Mouse (Mus musculus) cortical plate, adult 2 months (tissue): ENCODE measurements around the gene Snhg11. TPM values are rescaled to one million over a fixed set of nuclear protein-coding genes. Genes with fewer than 3 reads are reported as not detected.

ENCODE experiments used
- H3K27ac ChIP-seq: fragments of 200-500 bp; 2 replicates; pipeline ENCODE4 v1.5.1; 2012; ENCODE audit warnings: low read length, control low read depth, inconsistent platforms; ENCODE audit not compliant: insufficient read depth
- H3K4me1 ChIP-seq: fragments of 200-500 bp; 2 replicates; pipeline ENCODE4 v1.6.1; 2011; ENCODE audit warnings: low read length; ENCODE audit not compliant: control insufficient read depth, insufficient read depth
- H3K4me3 ChIP-seq: fragments of 200-500 bp; 2 replicates; pipeline ENCODE4 v1.5.1; 2011; ENCODE audit warnings: mild to moderate bottlenecking, low read length, control low read depth; ENCODE audit not compliant: insufficient read depth
- CTCF ChIP-seq: fragments of 200-500 bp; IDR thresholded peaks from 2 replicates; pipeline ENCODE4 v1.5.1; 2011; ENCODE audit warnings: mild to moderate bottlenecking, control low read depth, low read length; ENCODE audit not compliant: insufficient read depth; ENCODE audit errors: extremely low read depth
- POLR2A ChIP-seq: fragments of 200-500 bp; IDR thresholded peaks from 2 replicates; pipeline ENCODE4 v1.6.1; 2011; ENCODE audit warnings: mild to moderate bottlenecking, low read length, control low read depth; ENCODE audit not compliant: insufficient read depth; ENCODE audit errors: extremely low read depth
- polyA plus RNA-seq: library from polyadenylated mRNA; depleted of rRNA; stranded (reverse); fragments of >200 nt; gene quantifications from 2 replicates; pipeline ENCODE4 v1.2.3, GENCODE M21; 2012

Snhg11 gene
- polyA plus RNA-seq, 1 experiment = 1,659 TPM

DNA sequence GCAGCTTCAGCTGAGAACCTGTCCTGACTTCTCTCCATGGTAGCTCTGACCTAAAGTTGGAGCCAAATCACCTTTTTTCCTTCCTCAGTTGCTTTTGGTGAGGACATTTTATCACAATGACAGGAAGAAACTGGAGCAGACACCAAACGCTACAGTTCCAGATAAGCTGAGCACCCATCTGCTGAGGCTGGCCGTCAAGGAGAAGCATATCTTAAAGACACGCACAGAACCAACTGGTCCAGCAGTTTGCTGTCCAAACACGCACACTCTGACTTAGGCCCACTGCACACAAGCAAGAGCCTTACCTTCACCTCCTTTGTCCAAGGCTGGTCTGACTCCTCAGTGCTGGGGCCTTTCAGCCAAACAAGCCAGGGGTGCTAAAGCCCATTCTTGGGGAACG is 7.8 kb upstream of the Snhg11 start:
- Histone ChIP-seq H3K4me3 (no peak overlapping the region), H3K4me1 (no peaks in the 10 kb centered on the region), H3K27ac (no peak overlapping the region)
- TF ChIP-seq POLR2A = no peak
- no peak for TF ChIP-seq CTCF

DNA sequence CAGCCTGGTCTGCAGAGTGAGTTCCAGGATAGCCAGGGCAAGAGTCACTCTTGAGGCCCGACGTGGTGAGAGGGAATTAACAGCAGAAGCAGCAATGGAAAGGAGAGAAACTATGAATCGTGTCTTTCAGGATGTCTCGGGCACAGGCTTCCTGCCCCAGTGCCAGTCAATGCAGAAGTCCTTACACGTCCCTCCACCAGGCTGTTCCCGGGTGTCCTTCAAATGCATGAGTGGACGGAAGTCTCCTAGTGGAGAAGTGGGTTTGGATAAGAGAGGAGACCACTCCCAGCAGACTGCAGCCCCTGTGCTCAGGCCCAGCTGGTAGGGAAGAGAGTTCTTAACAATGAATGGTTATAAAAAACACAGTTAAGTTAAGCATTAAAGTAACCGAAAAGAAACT is 7.1 kb upstream of the Snhg11 start:
- Histone ChIP-seq H3K4me1 (no peaks in the 10 kb centered on the region), H3K4me3 (no peak overlapping the region), H3K27ac (no peak overlapping the region)
- TF ChIP-seq CTCF (no peak), POLR2A (no peak)

DNA sequence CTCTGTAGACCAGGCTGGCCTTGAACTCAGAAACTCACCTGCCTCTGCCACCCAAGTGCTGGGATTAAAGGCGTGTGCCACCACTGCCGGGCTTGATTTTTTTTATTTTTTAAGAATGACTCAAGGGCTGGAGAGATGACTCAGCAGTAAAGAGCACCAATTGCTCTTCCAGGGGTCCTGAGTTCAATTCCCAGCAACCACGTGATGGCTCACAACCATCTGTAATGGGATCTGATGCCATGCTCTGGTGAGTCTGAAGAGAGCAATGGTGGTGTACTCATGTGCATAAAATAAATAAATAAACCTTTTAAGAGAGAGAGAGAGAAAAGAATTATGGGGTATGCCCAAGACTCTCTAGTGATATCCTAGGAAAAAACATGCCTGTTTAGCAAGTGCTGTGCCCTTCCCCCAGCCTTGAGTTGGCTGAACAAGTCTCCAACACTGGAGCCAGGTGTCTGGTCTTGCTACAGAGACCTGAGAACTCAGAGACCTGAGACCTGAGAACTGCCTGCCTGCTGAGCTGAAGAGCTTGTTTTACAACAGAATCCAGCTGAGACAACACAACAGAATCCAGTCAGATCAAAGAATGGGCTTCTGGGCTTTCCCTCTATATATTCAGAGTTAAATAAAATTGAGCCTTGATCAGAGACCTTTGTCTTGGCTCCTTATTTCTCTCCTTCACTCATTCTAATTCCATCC is 5.8 kb upstream of the Snhg11 start:
- TF ChIP-seq CTCF (no peak), POLR2A (no peak)
- Histone ChIP-seq H3K4me1 (no peaks in the 10 kb centered on the region), H3K4me3 (no peak overlapping the region), H3K27ac (no peak overlapping the region)

DNA sequence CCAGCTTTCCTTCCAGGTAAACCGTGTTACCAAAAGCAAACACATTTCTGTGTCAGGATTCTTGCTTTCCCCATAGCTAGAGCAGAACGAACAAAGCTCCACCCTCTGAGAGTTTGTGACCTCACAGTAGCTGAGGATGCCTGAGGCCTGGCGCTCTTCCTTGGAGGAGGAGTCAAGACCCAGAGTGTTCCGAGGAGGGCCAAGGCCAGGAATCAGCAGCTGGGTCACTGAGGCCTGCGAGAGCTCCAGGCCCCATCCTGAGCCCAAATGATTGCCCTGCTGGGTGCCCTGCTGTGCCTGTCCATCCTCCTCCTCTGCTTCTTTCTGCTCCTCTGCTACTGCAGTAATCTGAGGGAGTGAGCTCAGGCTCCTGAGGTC is 5.3 kb upstream of the Snhg11 start:
- H3K27ac ChIP-seq = no peak overlapping the region
- H3K4me1 ChIP-seq = no peaks in the 10 kb centered on the region
- TF ChIP-seq CTCF (no peak), POLR2A (no peak)
- no peak overlapping the region for H3K4me3 ChIP-seq

DNA sequence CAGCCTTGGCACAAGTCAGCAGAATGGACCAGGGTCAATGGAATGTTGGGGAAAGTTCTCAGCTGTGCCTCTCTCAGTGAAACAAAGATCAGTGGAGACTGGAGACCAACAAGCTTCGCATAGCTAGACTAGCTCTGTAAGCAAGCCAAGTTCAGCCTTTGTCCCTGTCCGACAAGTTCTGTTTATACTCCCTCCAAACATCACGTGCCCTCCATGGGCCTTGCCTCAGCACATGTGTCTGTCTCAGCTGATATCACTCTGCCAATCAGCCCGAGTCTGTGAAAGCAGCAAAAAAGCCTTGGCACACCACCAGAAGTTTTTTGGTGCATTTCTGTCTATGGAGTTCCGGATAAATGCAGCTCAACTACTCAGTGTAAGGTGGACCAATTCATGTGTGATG is 2.4 kb upstream of the Snhg11 start:
- TF ChIP-seq CTCF (no peak), POLR2A (no peak)
- Histone ChIP-seq H3K4me3 (no peak overlapping the region), H3K4me1 (no peaks in the 10 kb centered on the region), H3K27ac (no peak overlapping the region)

DNA sequence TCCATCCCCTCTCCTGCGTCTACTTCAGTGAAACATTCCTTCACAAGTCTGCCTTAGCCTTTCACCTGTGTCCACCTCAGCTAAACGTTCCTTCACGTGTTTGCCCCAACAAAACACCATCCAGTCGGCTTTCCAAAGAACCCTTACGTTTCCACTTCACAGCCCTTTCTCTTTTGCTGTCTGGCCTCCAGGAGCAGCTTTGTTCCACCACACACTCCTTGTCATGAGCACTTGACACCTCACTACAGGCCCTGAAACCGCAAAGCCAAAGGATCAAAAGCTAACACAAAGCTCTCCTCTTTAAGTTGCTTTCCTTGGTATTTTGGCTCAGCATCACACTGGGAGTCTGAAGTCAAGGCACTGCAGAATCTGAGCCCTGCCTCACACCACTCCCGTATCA is 1.9 kb upstream of the Snhg11 start:
- Histone ChIP-seq H3K4me3 (no peak overlapping the region), H3K27ac (no peak overlapping the region), H3K4me1 (0 out of 2 replicates have a peak, but pooled peaks cover under 1% of the 10 kb centered on the region)
- TF ChIP-seq CTCF (no peak), POLR2A (no peak)

DNA sequence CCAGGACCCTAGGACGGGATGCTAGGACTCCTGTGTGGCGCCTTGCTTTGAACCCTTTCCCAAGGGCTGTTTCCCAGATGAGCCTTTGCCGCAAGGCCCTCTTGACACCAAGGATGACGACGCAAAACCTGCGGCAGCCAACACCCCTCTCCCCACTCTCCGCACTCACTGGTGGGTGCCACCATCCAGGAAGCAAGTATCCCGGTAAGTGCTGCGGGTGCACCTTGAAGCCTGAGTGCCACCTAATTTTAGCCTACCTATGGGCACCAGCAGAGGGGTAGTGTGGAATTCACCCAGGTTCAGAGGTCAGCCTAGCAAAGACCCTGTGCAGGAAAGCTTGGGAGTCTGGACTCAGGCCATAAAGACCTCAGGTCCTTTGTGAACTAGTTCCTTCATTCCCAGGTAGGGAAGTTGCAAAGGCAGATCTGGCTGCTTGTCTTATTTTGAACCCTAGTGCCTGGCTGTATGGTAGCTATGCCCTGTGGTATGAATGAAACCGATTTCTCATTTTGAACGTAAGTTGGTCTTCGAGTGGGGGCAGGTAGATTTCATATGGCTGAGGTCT is 767 bp downstream of the Snhg11 start:
- H3K27ac ChIP-seq = peak overlapping the region; percentile 98
- peak overlapping the region; percentile 100 for H3K4me3 ChIP-seq
- TF ChIP-seq POLR2A (no peak), CTCF (no peak)
- H3K4me1 ChIP-seq = peaks cover 6% of the 10 kb centered on the region

DNA sequence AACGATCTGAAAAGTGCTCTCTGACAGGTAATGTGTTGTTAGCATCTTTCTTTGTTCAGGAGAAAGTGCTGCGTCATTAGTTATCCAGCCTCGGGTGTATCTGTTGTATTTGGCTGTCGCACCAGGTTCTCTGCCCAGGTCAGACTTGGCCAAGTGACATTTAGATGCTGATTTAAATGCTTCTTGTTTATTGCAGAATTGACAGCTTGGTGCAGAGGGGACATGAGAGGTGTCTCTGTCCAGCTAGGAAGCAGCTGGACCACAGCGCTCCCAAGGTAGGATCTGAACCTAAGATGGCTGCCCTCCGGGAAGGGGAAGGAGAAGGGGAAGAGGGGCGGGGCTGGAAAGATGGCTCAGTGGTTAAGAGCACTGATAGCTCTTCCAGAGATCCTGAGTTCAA is 1.4 kb downstream of the Snhg11 start:
- Histone ChIP-seq H3K27ac (no peak overlapping the region; the same call in 1 of the 2 replicates), H3K4me3 (peak overlapping the region; percentile 100), H3K4me1 (peaks cover 6% of the 10 kb centered on the region)
- peak; percentile 31; the same call in 1 of the 2 replicates for TF ChIP-seq POLR2A
- no peak for TF ChIP-seq CTCF

DNA sequence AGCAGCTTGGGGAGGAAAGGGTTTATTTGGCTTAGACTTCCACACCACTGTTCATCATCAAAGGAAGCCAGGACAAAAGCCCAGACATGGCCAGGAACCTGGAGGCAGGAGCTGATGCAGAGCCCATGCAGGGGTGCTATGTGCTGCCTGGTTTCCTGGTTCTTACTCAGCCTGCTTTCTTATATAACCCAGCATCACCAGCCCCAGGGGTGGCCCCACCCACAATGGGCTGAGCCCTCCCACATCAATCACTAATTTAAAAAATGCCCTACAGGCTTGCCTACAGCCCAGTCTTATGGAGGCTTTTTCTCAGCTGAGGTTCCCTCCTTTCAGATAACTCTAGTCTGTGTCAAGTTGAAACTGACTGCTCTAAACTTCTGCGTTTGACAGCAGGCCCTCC is 2.4 kb downstream of the Snhg11 start:
- TF ChIP-seq POLR2A (peak; percentile 89), CTCF (no peak)
- Histone ChIP-seq H3K4me3 (peak overlapping the region; percentile 100), H3K27ac (no peak overlapping the region), H3K4me1 (peaks cover 6% of the 10 kb centered on the region)
